Mouse (Mus musculus) midbrain, embryonic 13.5 days (tissue): ENCODE data around the gene Aqp2. TPM values are rescaled to one million over a fixed set of nuclear protein-coding genes. Genes with fewer than 3 reads are reported as not detected.

Source experiments
- ATAC-seq: fragments of 200-750 bp; cut with Nextera tagmentation; 2 replicates; pipeline ENCODE4 v1.8.0; 2017; ENCODE audit warnings: mild to moderate bottlenecking, moderate TSS enrichment, moderate library complexity
- H3K27ac ChIP-seq: fragments of 300-500 bp; sonication (generic); 2 replicates; pipeline ENCODE4 v1.5.1; 2015; ENCODE audit warnings: inconsistent platforms, mild to moderate bottlenecking, moderate library complexity
- H3K27me3 ChIP-seq: fragments of 300-500 bp; sonication (generic); 2 replicates; pipeline ENCODE4 v1.6.1; 2015; ENCODE audit warnings: mild to moderate bottlenecking, inconsistent platforms
- H3K36me3 ChIP-seq: fragments of 300-500 bp; sonication (generic); 2 replicates; pipeline ENCODE4 v1.6.1; 2015; ENCODE audit warnings: mild to moderate bottlenecking, inconsistent platforms
- H3K4me1 ChIP-seq: fragments of 300-500 bp; sonication (generic); replicated peaks from 2 replicates; pipeline ENCODE4 v1.6.1; 2015; ENCODE audit warnings: inconsistent platforms
- H3K4me2 ChIP-seq: fragments of 300-500 bp; sonication (generic); replicated peaks from 2 replicates; pipeline ENCODE4 v1.6.1; 2015; ENCODE audit warnings: moderate library complexity, mild to moderate bottlenecking, inconsistent platforms
- H3K4me3 ChIP-seq: fragments of 300-500 bp; sonication (generic); replicated peaks from 2 replicates; pipeline ENCODE4 v1.5.1; 2015; ENCODE audit warnings: mild to moderate bottlenecking, inconsistent platforms
- H3K9ac ChIP-seq: fragments of 300-500 bp; sonication (generic); replicated peaks from 2 replicates; pipeline ENCODE4 v1.6.1; 2015; ENCODE audit warnings: mild to moderate bottlenecking, inconsistent platforms
- H3K9me3 ChIP-seq: fragments of 300-500 bp; sonication (generic); 2 replicates; pipeline ENCODE4 v1.6.1; 2016; ENCODE audit warnings: mild to moderate bottlenecking, inconsistent platforms
- WGBS: fragments of 180-500 bp; shearing (Covaris S2); methylation state at CpG from one replicate; pipeline ENCODE4 v1.1.7; 2015; 5-methylcytosine and 5-hydroxymethylcytosine counted together
- polyA plus RNA-seq: library from polyadenylated mRNA; unstranded; fragments of >200 nt; fragmentation: Nextera tagmentation; extraction: Ambion mirVana; gene quantifications from 2 replicates; pipeline ENCODE4 v1.2.1, GENCODE M21; 2015

Gene Aqp2
- not detected in 2 replicates for polyA plus RNA-seq

GRCm38 (mm10) chr15:99578802-99579485 lies at the start of gene Aqp2:
Aqp2 (plus strand) TSS chr15:99579055.
- peaks cover 13% of the 10 kb centered on the region for H3K4me1 ChIP-seq
- H3K27me3 ChIP-seq = peaks cover 48% of the 10 kb centered on the region
- no peak within 1 kb of the TSS for H3K27ac ChIP-seq
- ATAC-seq = no peak
- H3K4me3 ChIP-seq = no peak within 1 kb of the TSS
- H3K36me3 ChIP-seq = no peaks in the 10 kb centered on the region
- WGBS = 80% methylated on average over 26 of the region's 26 CpGs
- no peak within 1 kb of the TSS for H3K4me2 ChIP-seq
- H3K9me3 ChIP-seq = no peaks in the 10 kb centered on the region
- no peak within 1 kb of the TSS for H3K9ac ChIP-seq

- no peaks in the 10 kb centered on the region for H3K9me3 ChIP-seq
- 48% methylated on average over 6 of the region's 6 CpGs for WGBS
- peaks cover 15% of the 10 kb centered on the region; the same call in 1 of the 2 replicates for H3K27me3 ChIP-seq
- no peak overlapping the region for H3K9ac ChIP-seq
- H3K36me3 ChIP-seq = no peaks in the 10 kb centered on the region
- no peak overlapping the region for H3K4me2 ChIP-seq
- no peak overlapping the region for H3K27ac ChIP-seq
- H3K4me1 ChIP-seq = peaks cover 24% of the 10 kb centered on the region
- H3K4me3 ChIP-seq = no peak overlapping the region
- no peak for ATAC-seq
Observed at GRCm38 (mm10) chr15:99531146-99531545, 47.7 kb upstream of the Aqp2 start.

DNA sequence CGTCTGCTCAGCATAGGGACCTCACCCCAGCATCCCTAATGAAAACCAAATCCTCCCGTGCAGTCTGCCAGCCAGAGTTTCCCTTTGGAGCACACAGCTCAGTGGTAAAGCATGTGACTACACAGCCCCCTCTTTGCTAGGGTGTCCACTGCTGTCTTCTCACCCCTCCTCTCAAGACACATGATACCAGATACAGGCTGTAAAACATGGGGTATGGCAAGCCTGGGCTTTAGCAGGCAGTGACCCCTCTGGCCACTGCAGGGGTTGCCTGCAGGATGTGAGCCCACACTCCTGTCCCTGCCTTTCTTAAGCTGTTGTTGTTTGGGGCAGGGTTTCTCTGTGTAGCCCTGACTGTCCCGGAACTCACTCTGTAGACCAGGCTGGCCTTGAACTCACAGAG lies 46.8 kb upstream of the Aqp2 start:
- Histone ChIP-seq H3K9ac (no peak overlapping the region), H3K4me2 (no peak overlapping the region), H3K27ac (no peak overlapping the region), H3K4me1 (peaks cover 23% of the 10 kb centered on the region), H3K9me3 (no peaks in the 10 kb centered on the region), H3K27me3 (peaks cover 19% of the 10 kb centered on the region; the same call in 1 of the 2 replicates), H3K4me3 (no peak overlapping the region), H3K36me3 (no peaks in the 10 kb centered on the region)
- ATAC-seq = no peak
- WGBS = 60% methylated on average over 3 of the region's 3 CpGs

DNA sequence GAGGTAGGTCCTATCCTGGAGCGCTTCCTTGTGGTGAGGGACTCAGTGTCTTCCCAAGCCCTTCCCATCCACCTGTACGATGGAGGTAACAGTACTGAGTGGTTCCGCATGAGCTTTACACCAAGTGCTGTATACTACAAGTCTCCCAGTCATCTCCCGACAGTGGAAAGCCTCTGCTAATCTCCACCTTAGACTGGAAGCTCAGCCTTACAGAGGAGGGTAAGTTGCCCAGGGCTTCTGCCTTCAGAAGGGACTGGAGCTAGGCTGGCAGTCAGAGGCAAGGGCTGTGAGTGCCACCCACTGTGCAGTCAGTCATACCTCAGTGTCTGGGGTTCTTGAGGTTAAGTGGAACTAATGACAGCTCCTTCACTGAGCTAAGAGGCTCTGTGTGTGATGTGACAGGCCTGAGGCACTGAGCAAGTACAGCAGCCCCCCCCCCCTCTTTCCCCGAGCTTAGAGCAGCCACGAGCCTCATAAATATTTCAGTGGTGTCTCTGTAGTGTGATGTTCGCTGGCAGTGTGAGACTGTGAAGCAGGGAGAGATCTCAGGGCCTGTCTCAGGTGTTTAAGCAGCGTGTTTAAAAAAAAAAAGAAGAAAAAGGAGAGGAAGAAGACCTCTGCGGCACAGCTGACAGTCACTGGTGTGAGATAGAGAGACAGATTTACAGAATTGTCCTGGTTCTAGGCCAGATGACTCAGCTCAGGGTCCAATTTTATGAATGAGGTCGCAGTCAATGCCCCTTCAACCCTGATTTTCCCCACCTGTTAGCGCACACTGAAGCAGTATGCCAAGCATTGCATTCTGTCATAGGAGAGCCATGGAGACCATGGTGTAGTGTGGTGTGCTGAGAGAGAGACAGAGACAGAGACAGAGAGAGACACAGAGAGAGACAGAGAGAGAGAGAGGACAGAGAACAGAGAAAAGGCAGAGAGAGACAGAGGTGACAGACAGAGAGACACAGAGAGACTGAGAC lies 41.7 kb upstream of the Aqp2 start:
- ATAC-seq = peak; percentile 92
- Histone ChIP-seq H3K4me3 (no peak overlapping the region), H3K4me2 (no peak overlapping the region), H3K9ac (no peak overlapping the region; the same call in 1 of the 2 replicates), H3K27me3 (0 out of 2 replicates have a peak, but pooled peaks cover 4% of the 10 kb centered on the region), H3K27ac (peak overlapping the region; percentile 45), H3K9me3 (no peaks in the 10 kb centered on the region), H3K4me1 (peaks cover 15% of the 10 kb centered on the region), H3K36me3 (no peaks in the 10 kb centered on the region)
- 44% methylated on average over 11 of the region's 11 CpGs for WGBS

DNA sequence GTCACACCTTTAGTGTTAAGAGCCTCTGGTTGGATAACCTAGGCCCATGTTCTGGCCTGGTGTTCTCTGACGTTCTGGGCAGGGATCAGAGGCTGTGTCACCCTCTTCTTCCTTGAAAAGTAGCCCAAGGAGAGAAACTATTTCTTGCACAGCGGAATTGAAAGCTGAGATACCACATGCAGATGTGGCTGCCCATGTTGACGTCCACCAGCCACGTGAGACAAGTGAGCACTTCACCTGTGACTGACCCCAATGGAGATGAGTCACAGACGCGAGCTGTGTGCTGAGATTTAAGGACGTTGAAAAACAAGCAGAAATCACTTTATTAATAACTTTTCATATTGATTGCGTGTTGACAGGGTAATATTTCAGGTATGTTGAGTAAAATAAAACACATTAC lies 39.0 kb upstream of the Aqp2 start:
- H3K27me3 ChIP-seq = peaks cover 4% of the 10 kb centered on the region; the same call in 1 of the 2 replicates
- H3K36me3 ChIP-seq = no peaks in the 10 kb centered on the region
- ATAC-seq = no peak
- H3K9ac ChIP-seq = no peak overlapping the region
- no peak overlapping the region for H3K4me3 ChIP-seq
- no peaks in the 10 kb centered on the region for H3K9me3 ChIP-seq
- peaks cover 15% of the 10 kb centered on the region for H3K4me1 ChIP-seq
- no peak overlapping the region for H3K27ac ChIP-seq
- no peak overlapping the region for H3K4me2 ChIP-seq
- 86% methylated on average over 8 of the region's 8 CpGs for WGBS

DNA sequence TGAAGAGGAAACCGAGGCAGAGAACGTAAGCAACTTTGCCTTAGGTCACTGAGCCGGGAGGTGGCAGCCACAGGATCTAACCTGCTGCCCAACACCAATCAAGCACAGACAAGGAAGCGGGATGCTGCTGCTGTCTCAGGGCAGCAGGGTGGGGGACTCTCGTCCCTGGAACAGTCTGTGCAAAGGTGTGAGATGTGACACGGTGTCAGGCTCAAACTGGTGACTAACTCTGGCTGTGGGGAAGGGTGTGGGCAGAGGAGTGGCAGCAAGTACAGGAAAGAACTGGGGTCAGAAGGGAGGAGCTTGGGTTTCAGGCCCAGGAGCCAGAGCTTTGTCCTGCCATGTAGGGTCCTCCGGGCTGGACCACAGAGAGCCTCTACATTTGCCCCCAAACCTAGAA lies 34.8 kb upstream of the Aqp2 start:
- Histone ChIP-seq H3K4me2 (no peak overlapping the region), H3K27me3 (no peaks in the 10 kb centered on the region; the same call in 1 of the 2 replicates), H3K27ac (no peak overlapping the region), H3K36me3 (no peaks in the 10 kb centered on the region), H3K4me1 (0 out of 2 replicates have a peak, but pooled peaks cover 4% of the 10 kb centered on the region), H3K9me3 (no peaks in the 10 kb centered on the region), H3K9ac (no peak overlapping the region), H3K4me3 (no peak overlapping the region)
- WGBS = 83% methylated on average over 7 of the region's 7 CpGs
- no peak for ATAC-seq

DNA sequence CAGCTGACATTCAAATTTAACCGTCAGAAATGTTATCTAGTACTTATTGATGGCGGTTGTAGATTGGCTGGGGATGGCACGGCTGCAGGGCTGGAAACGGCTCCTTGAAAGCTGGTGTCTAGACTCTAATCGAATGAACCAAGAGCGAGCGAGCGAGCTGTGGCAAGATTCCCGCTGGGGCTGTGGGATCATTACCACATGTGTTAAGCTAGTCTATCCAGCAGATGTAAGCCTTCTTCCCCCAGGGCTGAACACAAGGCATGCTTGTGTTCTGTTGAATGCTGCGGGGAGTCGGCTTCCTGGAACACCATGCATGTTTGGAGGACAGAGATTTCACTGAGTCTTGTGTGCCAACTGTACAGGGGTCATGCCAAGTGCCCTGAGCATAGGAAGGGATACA lies 32.3 kb upstream of the Aqp2 start:
- Histone ChIP-seq H3K9me3 (no peaks in the 10 kb centered on the region), H3K36me3 (no peaks in the 10 kb centered on the region), H3K9ac (no peak overlapping the region), H3K4me3 (no peak overlapping the region), H3K27ac (no peak overlapping the region), H3K4me2 (no peak overlapping the region), H3K27me3 (no peaks in the 10 kb centered on the region; the same call in 1 of the 2 replicates), H3K4me1 (0 out of 2 replicates have a peak, but pooled peaks cover 4% of the 10 kb centered on the region)
- 74% methylated on average over 11 of the region's 11 CpGs for WGBS
- ATAC-seq = no peak

DNA sequence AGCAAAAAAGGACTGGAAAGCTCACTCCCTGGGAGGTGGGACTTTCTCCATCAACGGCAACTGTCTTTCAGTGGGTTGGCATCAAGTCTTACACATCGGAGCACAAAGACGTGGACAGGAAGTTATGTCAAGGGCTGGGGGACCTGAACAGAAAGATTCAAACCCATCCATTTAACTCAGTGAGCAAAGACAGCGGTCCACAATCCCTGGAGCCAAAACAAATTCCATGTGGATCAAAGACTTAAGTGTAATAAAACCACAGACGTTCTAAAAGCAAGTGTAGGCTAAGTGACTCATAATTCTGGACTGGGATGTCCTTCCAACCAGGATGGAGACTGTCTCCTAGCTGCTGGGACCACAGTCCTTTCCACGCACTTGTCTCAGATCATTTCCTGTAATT lies 31.1 kb upstream of the Aqp2 start:
- H3K27ac ChIP-seq = no peak overlapping the region
- no peaks in the 10 kb centered on the region; the same call in 1 of the 2 replicates for H3K27me3 ChIP-seq
- no peak overlapping the region for H3K4me3 ChIP-seq
- no peak for ATAC-seq
- 0 out of 2 replicates have a peak, but pooled peaks cover 4% of the 10 kb centered on the region for H3K4me1 ChIP-seq
- no peaks in the 10 kb centered on the region for H3K9me3 ChIP-seq
- H3K9ac ChIP-seq = no peak overlapping the region
- WGBS = 86% methylated on average over 6 of the region's 6 CpGs
- H3K36me3 ChIP-seq = no peaks in the 10 kb centered on the region
- no peak overlapping the region for H3K4me2 ChIP-seq

DNA sequence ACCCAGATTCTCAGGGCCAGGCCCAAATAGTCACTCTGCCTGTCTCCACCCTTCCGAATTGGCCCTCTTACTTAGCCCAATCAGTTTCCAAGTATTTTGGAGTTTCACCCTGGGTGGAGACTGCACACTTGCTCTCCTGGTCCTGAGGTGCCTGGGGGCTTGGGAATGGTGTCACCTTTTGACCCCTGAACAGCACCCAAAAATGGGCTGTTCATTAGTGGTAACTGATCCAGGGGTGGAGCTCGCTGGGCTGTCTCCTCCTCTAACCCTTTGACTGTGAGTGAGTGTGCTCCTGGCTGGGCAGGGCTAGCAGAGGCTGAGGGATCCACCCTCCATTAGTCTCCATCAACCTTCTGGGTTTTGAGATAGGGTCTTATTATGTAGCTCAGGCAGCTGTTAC lies 29.0 kb upstream of the Aqp2 start:
- Histone ChIP-seq H3K27ac (no peak overlapping the region), H3K4me2 (no peak overlapping the region), H3K27me3 (no peaks in the 10 kb centered on the region), H3K4me1 (0 out of 2 replicates have a peak, but pooled peaks cover 4% of the 10 kb centered on the region), H3K36me3 (no peaks in the 10 kb centered on the region), H3K4me3 (no peak overlapping the region), H3K9ac (no peak overlapping the region), H3K9me3 (no peaks in the 10 kb centered on the region)
- ATAC-seq = no peak
- WGBS = 63% methylated on average over 2 of the region's 2 CpGs

DNA sequence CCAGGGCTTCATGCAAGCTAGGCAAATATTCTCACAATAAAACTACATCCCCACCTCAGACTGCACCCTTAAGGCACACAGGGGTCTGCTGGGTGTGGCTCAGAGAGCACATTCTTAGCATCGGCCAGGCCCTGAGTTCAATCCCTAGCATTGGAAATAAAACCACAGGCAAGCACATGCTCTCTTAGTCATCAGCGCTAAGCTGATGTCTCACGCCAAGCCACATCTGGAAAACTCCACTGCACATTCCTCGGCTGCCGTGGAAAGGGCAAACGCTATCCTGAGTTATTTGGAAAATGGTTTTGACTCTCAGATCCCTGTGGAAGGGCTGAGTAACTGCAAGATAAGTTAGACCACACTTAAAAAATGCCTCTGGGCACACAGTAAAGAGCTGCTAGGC lies 25.1 kb upstream of the Aqp2 start:
- ATAC-seq = no peak
- H3K27ac ChIP-seq = no peak overlapping the region
- no peak overlapping the region for H3K4me3 ChIP-seq
- no peak overlapping the region for H3K4me2 ChIP-seq
- no peaks in the 10 kb centered on the region for H3K9me3 ChIP-seq
- 0 out of 2 replicates have a peak, but pooled peaks cover 5% of the 10 kb centered on the region for H3K27me3 ChIP-seq
- no peak overlapping the region for H3K9ac ChIP-seq
- H3K36me3 ChIP-seq = no peaks in the 10 kb centered on the region
- WGBS = 88% methylated on average over 6 of the region's 6 CpGs
- H3K4me1 ChIP-seq = no peaks in the 10 kb centered on the region

- no peak overlapping the region for H3K4me3 ChIP-seq
- no peaks in the 10 kb centered on the region for H3K36me3 ChIP-seq
- 0 out of 2 replicates have a peak, but pooled peaks cover 8% of the 10 kb centered on the region for H3K27me3 ChIP-seq
- no peak overlapping the region for H3K4me2 ChIP-seq
- H3K9ac ChIP-seq = no peak overlapping the region
- H3K4me1 ChIP-seq = no peaks in the 10 kb centered on the region
- no peak for ATAC-seq
- H3K27ac ChIP-seq = no peak overlapping the region
- 86% methylated on average over 1 of the region's 1 CpGs for WGBS
- H3K9me3 ChIP-seq = no peaks in the 10 kb centered on the region
Observed at GRCm38 (mm10) chr15:99558947-99559346, 19.9 kb upstream of the Aqp2 start.

DNA sequence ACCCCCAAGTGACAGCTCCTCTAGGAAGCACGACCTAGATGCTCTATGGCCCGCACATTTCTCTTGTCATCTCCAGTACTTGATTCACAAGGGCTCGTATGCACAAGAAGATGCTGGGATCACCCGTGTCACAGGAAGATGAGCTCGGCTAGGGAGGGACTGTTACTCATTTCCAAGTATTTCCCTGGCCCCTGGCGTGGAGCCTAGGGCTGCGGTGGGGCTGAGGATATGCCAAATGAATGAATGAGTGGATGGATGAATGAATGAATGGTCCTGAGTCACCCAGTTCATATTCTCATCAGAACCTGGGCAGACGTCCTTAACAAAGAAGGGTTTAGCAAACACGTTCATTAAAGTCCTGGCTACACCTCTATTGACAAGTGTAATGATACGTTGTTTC lies 18.6 kb upstream of the Aqp2 start:
- Histone ChIP-seq H3K4me1 (no peaks in the 10 kb centered on the region), H3K27me3 (0 out of 2 replicates have a peak, but pooled peaks cover 8% of the 10 kb centered on the region), H3K4me3 (no peak overlapping the region), H3K36me3 (no peaks in the 10 kb centered on the region), H3K9ac (no peak overlapping the region), H3K27ac (no peak overlapping the region), H3K4me2 (no peak overlapping the region), H3K9me3 (no peaks in the 10 kb centered on the region)
- ATAC-seq = no peak
- WGBS = 69% methylated on average over 10 of the region's 10 CpGs
